8 mouse cellular contexts compared by ENCODE assay signal in genomic region chr1:134513312-134513860, GRCm38 (mm10). TPM values are rescaled to one million over a fixed set of nuclear protein-coding genes. Genes with fewer than 3 reads are reported as not detected.
DNase-seq lines count a peak whose midpoint lies in the region; ATAC-seq lines count a peak whose summit lies in the region.

No protein-coding gene starts in this region.

- ATAC-seq in heart, embryonic 16.5 days (replicated peaks; ENCODE audit: extremely low read depth, insufficient read depth, low FRiP score) = 0 out of 2 replicates have a peak, but pooled peaks have one; percentile 42

- WGBS in heart, embryonic 16.5 days = 2% methylated on average over 38 of the region's 38 CpGs
- WGBS in limb, embryonic 10.5 days = 2% methylated on average over 38 of the region's 38 CpGs
- WGBS in midbrain, embryonic 10.5 days = 1% methylated on average over 38 of the region's 38 CpGs

- peak overlapping the region; percentile 61 for H3K9ac ChIP-seq in heart, embryonic 16.5 days (ENCODE audit: low read length)

- no peaks in the 10 kb centered on the region for H3K36me3 ChIP-seq in heart, embryonic 16.5 days (ENCODE audit: control insufficient read depth, insufficient read depth)
- H3K36me3 ChIP-seq in limb, embryonic 10.5 days = peaks cover 5% of the 10 kb centered on the region
- peaks cover 2% of the 10 kb centered on the region for H3K36me3 ChIP-seq in midbrain, embryonic 10.5 days

- DNase-seq in gastrocnemius, postnatal 10 days = peak; percentile 33
- no peak for DNase-seq in gastrocnemius, postnatal 25 days
- peak; percentile 56 for DNase-seq in embryo, embryonic 10.5 days (ENCODE audit: low spot score)
- peak; percentile 68 for DNase-seq in limb, embryonic 10.5 days (ENCODE audit: low spot score)
- DNase-seq in midbrain, embryonic 10.5 days (ENCODE audit: low spot score) = peak; percentile 57
- peak; percentile 55 for DNase-seq in urinary bladder, adult 2 months (ENCODE audit: low spot score)
- DNase-seq in right cerebral cortex, adult 2 months (ENCODE audit: low spot score in 2 of 2) = no peak

- 0 out of 2 replicates have a peak, but pooled peaks cover 2% of the 10 kb centered on the region for H3K27me3 ChIP-seq in heart, embryonic 16.5 days (ENCODE audit: control insufficient read depth, insufficient read depth, low read length)
- peaks cover 48% of the 10 kb centered on the region for H3K27me3 ChIP-seq in limb, embryonic 10.5 days (ENCODE audit: low read depth, poor library complexity, severe bottlenecking)
- peaks cover 49% of the 10 kb centered on the region for H3K27me3 ChIP-seq in midbrain, embryonic 10.5 days (ENCODE audit: low read depth, poor library complexity, severe bottlenecking)

- H3K27ac ChIP-seq in heart, embryonic 16.5 days (ENCODE audit: low read length) = no peak overlapping the region
- H3K27ac ChIP-seq in limb, embryonic 10.5 days = peak overlapping the region; percentile 70
- H3K27ac ChIP-seq in midbrain, embryonic 10.5 days (replicated peaks) = peak overlapping the region; percentile 61

- peak overlapping the region; percentile 74 for H3K4me2 ChIP-seq in heart, embryonic 16.5 days (ENCODE audit: low read depth, low read length)

- peaks cover 9% of the 10 kb centered on the region for H3K4me1 ChIP-seq in heart, embryonic 16.5 days (ENCODE audit: control insufficient read depth, insufficient read depth, low read length)
- peaks cover 26% of the 10 kb centered on the region for H3K4me1 ChIP-seq in limb, embryonic 10.5 days
- peaks cover 31% of the 10 kb centered on the region for H3K4me1 ChIP-seq in midbrain, embryonic 10.5 days

- H3K4me3 ChIP-seq in heart, embryonic 16.5 days (ENCODE audit: low read length) = peak overlapping the region; percentile 54
- H3K4me3 ChIP-seq in limb, embryonic 10.5 days = peak overlapping the region; percentile 53
- H3K4me3 ChIP-seq in midbrain, embryonic 10.5 days = peak overlapping the region; percentile 56

- H3K9me3 ChIP-seq in heart, embryonic 16.5 days (replicated peaks; ENCODE audit: control insufficient read depth, low read length) = no peaks in the 10 kb centered on the region
- no peaks in the 10 kb centered on the region for H3K9me3 ChIP-seq in limb, embryonic 10.5 days (replicated peaks)
- no peaks in the 10 kb centered on the region for H3K9me3 ChIP-seq in midbrain, embryonic 10.5 days (replicated peaks)

RNA-seq across cellular contexts. Expression of gene Rabif, which starts 18.9 kb away (rescaled TPM):
- 1 to 10 TPM; 7.2 to 9.4 TPM for total RNA-seq in gastrocnemius, postnatal 10 days (2021)
- total RNA-seq in gastrocnemius, postnatal 25 days (2021) = 1 to 10 TPM; 5.7 to 6.6 TPM
- polyA plus RNA-seq in heart, embryonic 16.5 days (2015; fragmentation: Nextera tagmentation; extraction: Ambion mirVana) = 29.6 and 29.9 TPM in 2 replicates
- 36.6 and 38.2 TPM in 2 replicates for polyA plus RNA-seq in limb, embryonic 10.5 days (2016; fragmentation: Nextera tagmentation; extraction: Ambion mirVana)
- 44.4 and 44.8 TPM in 2 replicates for polyA plus RNA-seq in midbrain, embryonic 10.5 days (2016; fragmentation: Nextera tagmentation; extraction: Ambion mirVana)
- 21.6 and 24.7 TPM in 2 replicates for polyA plus RNA-seq in urinary bladder, adult 2 months (2012; rRNA removed)

RNA-seq across cellular contexts. Expression of gene Mgat4e, which starts 36.1 kb away (rescaled TPM):
- total RNA-seq in gastrocnemius, postnatal 10 days (2021) = not detected
- total RNA-seq in gastrocnemius, postnatal 25 days (2021) = not detected
- not detected in 2 replicates for polyA plus RNA-seq in heart, embryonic 16.5 days (2015; fragmentation: Nextera tagmentation; extraction: Ambion mirVana)
- polyA plus RNA-seq in limb, embryonic 10.5 days (2016; fragmentation: Nextera tagmentation; extraction: Ambion mirVana) = not detected in 2 replicates
- not detected in 2 replicates for polyA plus RNA-seq in midbrain, embryonic 10.5 days (2016; fragmentation: Nextera tagmentation; extraction: Ambion mirVana)
- polyA plus RNA-seq in urinary bladder, adult 2 months (2012; rRNA removed) = 0.12 and 0.29 TPM in 2 replicates

RNA-seq across cellular contexts. Expression of gene Kdm5b, which starts 46.6 kb away (rescaled TPM):
- total RNA-seq in gastrocnemius, postnatal 10 days (2021) = 10 to 100 TPM; 22.7 to 29.6 TPM
- total RNA-seq in gastrocnemius, postnatal 25 days (2021) = 10 to 100 TPM; 11.3 to 11.7 TPM
- 24.4 and 28.0 TPM in 2 replicates for polyA plus RNA-seq in heart, embryonic 16.5 days (2015; fragmentation: Nextera tagmentation; extraction: Ambion mirVana)
- polyA plus RNA-seq in limb, embryonic 10.5 days (2016; fragmentation: Nextera tagmentation; extraction: Ambion mirVana) = 67.1 and 81.9 TPM in 2 replicates
- 60.9 and 69.2 TPM in 2 replicates for polyA plus RNA-seq in midbrain, embryonic 10.5 days (2016; fragmentation: Nextera tagmentation; extraction: Ambion mirVana)
- polyA plus RNA-seq in urinary bladder, adult 2 months (2012; rRNA removed) = 24.4 and 28.6 TPM in 2 replicates

RNA-seq across cellular contexts. Expression of gene Klhl12, which starts 58.1 kb away (rescaled TPM):
- 10 to 100 TPM; 10.1 to 10.7 TPM for total RNA-seq in gastrocnemius, postnatal 10 days (2021)
- total RNA-seq in gastrocnemius, postnatal 25 days (2021) = 10 to 100 TPM; 13.4 to 15.1 TPM
- 20.6 and 21.1 TPM in 2 replicates for polyA plus RNA-seq in heart, embryonic 16.5 days (2015; fragmentation: Nextera tagmentation; extraction: Ambion mirVana)
- 41.6 and 43.7 TPM in 2 replicates for polyA plus RNA-seq in limb, embryonic 10.5 days (2016; fragmentation: Nextera tagmentation; extraction: Ambion mirVana)
- 34.8 TPM in 2 replicates for polyA plus RNA-seq in midbrain, embryonic 10.5 days (2016; fragmentation: Nextera tagmentation; extraction: Ambion mirVana)
- polyA plus RNA-seq in urinary bladder, adult 2 months (2012; rRNA removed) = 15.2 and 16.3 TPM in 2 replicates

Comparison
In these comparisons a context has a peak if more than half of its experiments do, and no peak if none do; other contexts are left out.
1. DNase-seq: peak in gastrocnemius, postnatal 10 days (single experiment), embryo, embryonic 10.5 days (single experiment), limb, embryonic 10.5 days (single experiment), midbrain, embryonic 10.5 days (single experiment) and urinary bladder, adult 2 months (single experiment); none in gastrocnemius, postnatal 25 days (single experiment) and right cerebral cortex, adult 2 months (0 of 2).
2. Peak in every context shown above with its lines, with median percentiles within 50 percentile points of each other: H3K4me3 ChIP-seq.